Mouse (Mus musculus) R1 (cell line): ENCODE measurements around the gene Pglyrp1.

ENCODE experiments used
- DNase-seq: peaks from one replicate; pipeline ENCODE4 v3.0.0-alpha.2; 2018; ENCODE audit warnings: low read depth, low spot score

Pglyrp1 gene

DNA sequence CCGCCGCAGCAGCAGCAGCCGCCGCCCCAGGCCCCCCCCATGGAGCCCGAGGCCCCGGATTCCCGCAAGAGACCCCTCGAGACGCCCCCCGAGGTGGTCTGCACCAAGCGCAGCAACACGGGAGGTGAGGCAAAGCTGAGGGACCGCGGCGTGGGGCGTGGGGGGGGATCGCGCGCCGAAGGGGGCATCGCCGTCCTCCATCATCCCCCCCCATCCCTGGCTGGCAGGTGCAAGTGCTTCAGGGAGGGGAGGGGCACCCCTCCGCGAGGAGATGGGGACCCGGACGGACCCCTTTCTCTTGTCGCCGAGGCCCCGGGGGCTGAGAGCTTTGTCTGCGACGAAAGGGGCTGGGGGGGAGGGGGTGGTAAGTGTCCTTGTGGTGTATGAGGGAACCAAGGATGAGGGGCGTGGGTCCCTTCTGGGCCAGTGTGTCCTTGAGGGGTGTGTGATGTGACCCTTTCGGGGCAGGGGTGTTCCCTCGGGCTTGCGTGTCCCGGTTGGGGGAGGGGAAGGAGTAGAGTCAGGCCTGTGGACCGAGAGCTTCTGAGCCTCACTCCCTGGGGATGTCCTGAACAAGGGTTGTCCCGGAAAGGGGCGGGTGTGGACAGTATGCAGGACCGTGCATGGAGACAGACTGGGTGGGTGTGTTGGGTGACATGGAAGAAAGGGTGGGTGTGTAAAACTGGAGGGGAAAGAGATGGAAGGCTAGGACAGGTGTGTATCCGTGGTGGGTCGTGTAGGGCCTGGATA lies 55.1 kb downstream of the Pglyrp1 start:
- peak; percentile 34 for DNase-seq

DNA sequence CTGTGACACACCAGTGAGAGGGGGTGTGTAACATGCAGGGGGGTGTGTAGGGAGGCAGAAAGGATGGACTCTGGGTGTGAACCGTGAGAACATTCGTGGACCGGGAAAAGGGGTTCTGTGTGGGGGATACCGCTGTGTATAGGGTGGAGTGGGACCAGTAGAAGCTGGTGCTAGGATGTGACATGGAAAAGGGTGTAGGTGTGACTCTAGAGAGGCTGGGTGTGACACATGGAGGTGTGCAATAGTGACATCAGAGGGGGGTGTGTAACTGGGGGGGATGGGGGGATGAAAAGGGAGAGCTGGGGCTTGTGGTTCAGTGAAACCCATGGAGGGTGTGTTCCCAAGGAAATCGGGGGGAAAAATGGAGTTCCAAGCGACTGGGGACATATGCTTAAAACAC lies 55.8 kb downstream of the Pglyrp1 start:
- no peak for DNase-seq

GRCm38 (mm10) chr7:18927759-18928158 lies 56.6 kb downstream of the Pglyrp1 start:
- DNase-seq: no peak
